Mouse (Mus musculus): ENCODE results near the gene Lca5l.

Gene Lca5l

GRCm38 (mm10) chr16:96191531-96192506 lies at the start of gene Lca5l:
Gene Lca5l, minus strand, starts transcription at chr16:96192271.
- H3K27me3 ChIP-seq (ENCODE audit: insufficient read depth, low read length) = peaks cover 16% of the 10 kb centered on the region
- H3K36me3 ChIP-seq (ENCODE audit: insufficient read depth, low read length) = no peaks in the 10 kb centered on the region
- peak within 1 kb of the TSS; percentile 96 for H3K4me3 ChIP-seq (replicated peaks; ENCODE audit: low read length)
- H3K9me3 ChIP-seq (ENCODE audit: low read length) = peaks cover 11% of the 10 kb centered on the region; the same call in 1 of the 2 replicates
- H3K4me1 ChIP-seq (replicated peaks; ENCODE audit: low read depth, low read length) = peaks cover 17% of the 10 kb centered on the region
- TF ChIP-seq NANOG (IDR thresholded peaks at IDR 0.05; ENCODE audit: borderline replicate concordance, low read length) (no peak), CTCF (conservative IDR thresholded peaks at IDR 0.05; ENCODE audit: low read length) (no peak), POU5F1 (IDR thresholded peaks at IDR 0.05; ENCODE audit: borderline replicate concordance, low read length) (no peak)

GRCm38 (mm10) chr16:96235366-96235970 lies 43.4 kb upstream of the Lca5l start, which contains the start of gene B3galt5:
Gene B3galt5, plus strand, starts transcription at chr16:96235801.
- H3K4me3 ChIP-seq (replicated peaks; ENCODE audit: low read length) = no peak within 1 kb of the TSS
- no peaks in the 10 kb centered on the region for H3K9me3 ChIP-seq (ENCODE audit: low read length)
- H3K36me3 ChIP-seq (ENCODE audit: insufficient read depth, low read length) = no peaks in the 10 kb centered on the region
- TF ChIP-seq NANOG (IDR thresholded peaks at IDR 0.05; ENCODE audit: borderline replicate concordance, low read length) (no peak), CTCF (conservative IDR thresholded peaks at IDR 0.05; ENCODE audit: low read length) (no peak), POU5F1 (IDR thresholded peaks at IDR 0.05; ENCODE audit: borderline replicate concordance, low read length) (no peak)
- H3K27me3 ChIP-seq (ENCODE audit: insufficient read depth, low read length) = peaks cover 4% of the 10 kb centered on the region; the same call in 1 of the 2 replicates
- H3K4me1 ChIP-seq (replicated peaks; ENCODE audit: low read depth, low read length) = peaks cover 15% of the 10 kb centered on the region

GRCm38 (mm10) chr16:96233996-96234395 lies 41.9 kb upstream of the Lca5l start:
- H3K27me3 ChIP-seq (ENCODE audit: insufficient read depth, low read length) = peaks cover 4% of the 10 kb centered on the region; the same call in 1 of the 2 replicates
- peaks cover 15% of the 10 kb centered on the region for H3K4me1 ChIP-seq (replicated peaks; ENCODE audit: low read depth, low read length)
- H3K4me3 ChIP-seq (replicated peaks; ENCODE audit: low read length) = no peak overlapping the region
- H3K9me3 ChIP-seq (ENCODE audit: low read length) = no peaks in the 10 kb centered on the region
- H3K36me3 ChIP-seq (ENCODE audit: insufficient read depth, low read length) = no peaks in the 10 kb centered on the region
- TF ChIP-seq CTCF (conservative IDR thresholded peaks at IDR 0.05; ENCODE audit: low read length) (no peak), NANOG (IDR thresholded peaks at IDR 0.05; ENCODE audit: borderline replicate concordance, low read length) (no peak), POU5F1 (IDR thresholded peaks at IDR 0.05; ENCODE audit: borderline replicate concordance, low read length) (no peak)

- H3K27me3 ChIP-seq (ENCODE audit: insufficient read depth, low read length) = peaks cover 4% of the 10 kb centered on the region; the same call in 1 of the 2 replicates
- TF ChIP-seq POU5F1 (IDR thresholded peaks at IDR 0.05; ENCODE audit: borderline replicate concordance, low read length) (no peak), NANOG (IDR thresholded peaks at IDR 0.05; ENCODE audit: borderline replicate concordance, low read length) (no peak), CTCF (conservative IDR thresholded peaks at IDR 0.05; ENCODE audit: low read length) (no peak)
These were observed 39.9 kb upstream of the Lca5l start for GRCm38 (mm10) chr16:96231974-96232373.

GRCm38 (mm10) chr16:96231251-96231650 lies 39.2 kb upstream of the Lca5l start:
- no peak for TF ChIP-seq CTCF (conservative IDR thresholded peaks at IDR 0.05; ENCODE audit: low read length)
- no peak for TF ChIP-seq NANOG (IDR thresholded peaks at IDR 0.05; ENCODE audit: borderline replicate concordance, low read length)
- TF ChIP-seq POU5F1 (IDR thresholded peaks at IDR 0.05; ENCODE audit: borderline replicate concordance, low read length) = no peak
- Histone ChIP-seq H3K9me3 (ENCODE audit: low read length) (no peaks in the 10 kb centered on the region), H3K4me1 (replicated peaks; ENCODE audit: low read depth, low read length) (peaks cover 15% of the 10 kb centered on the region), H3K27me3 (ENCODE audit: insufficient read depth, low read length) (peaks cover 4% of the 10 kb centered on the region; the same call in 1 of the 2 replicates), H3K36me3 (ENCODE audit: insufficient read depth, low read length) (no peaks in the 10 kb centered on the region), H3K4me3 (replicated peaks; ENCODE audit: low read length) (no peak overlapping the region)

More at GRCm38 (mm10) chr16:96231974-96232373, 39.9 kb upstream of the Lca5l start:
- Histone ChIP-seq H3K9me3 (ENCODE audit: low read length) (no peaks in the 10 kb centered on the region), H3K4me3 (replicated peaks; ENCODE audit: low read length) (no peak overlapping the region), H3K4me1 (replicated peaks; ENCODE audit: low read depth, low read length) (peaks cover 15% of the 10 kb centered on the region), H3K36me3 (ENCODE audit: insufficient read depth, low read length) (no peaks in the 10 kb centered on the region)

- Histone ChIP-seq H3K4me1 (replicated peaks; ENCODE audit: low read depth, low read length) (peaks cover 10% of the 10 kb centered on the region), H3K27me3 (ENCODE audit: insufficient read depth, low read length) (peaks cover 4% of the 10 kb centered on the region; the same call in 1 of the 2 replicates), H3K36me3 (ENCODE audit: insufficient read depth, low read length) (no peaks in the 10 kb centered on the region), H3K9me3 (ENCODE audit: low read length) (no peaks in the 10 kb centered on the region), H3K4me3 (replicated peaks; ENCODE audit: low read length) (no peak overlapping the region)
- TF ChIP-seq POU5F1 (IDR thresholded peaks at IDR 0.05; ENCODE audit: borderline replicate concordance, low read length) (no peak), CTCF (conservative IDR thresholded peaks at IDR 0.05; ENCODE audit: low read length) (peak; percentile 83), NANOG (IDR thresholded peaks at IDR 0.05; ENCODE audit: borderline replicate concordance, low read length) (no peak)
These were observed 38.3 kb upstream of the Lca5l start for GRCm38 (mm10) chr16:96230411-96230810.

- H3K4me3 ChIP-seq (replicated peaks; ENCODE audit: low read length) = no peak overlapping the region
- H3K4me1 ChIP-seq (replicated peaks; ENCODE audit: low read depth, low read length) = peaks cover 5% of the 10 kb centered on the region; the same call in 1 of the 2 replicates
- no peaks in the 10 kb centered on the region for H3K36me3 ChIP-seq (ENCODE audit: insufficient read depth, low read length)
- H3K9me3 ChIP-seq (ENCODE audit: low read length) = no peaks in the 10 kb centered on the region
- peaks cover 4% of the 10 kb centered on the region; the same call in 1 of the 2 replicates for H3K27me3 ChIP-seq (ENCODE audit: insufficient read depth, low read length)
- TF ChIP-seq CTCF (conservative IDR thresholded peaks at IDR 0.05; ENCODE audit: low read length) = no peak
- no peak for TF ChIP-seq POU5F1 (IDR thresholded peaks at IDR 0.05; ENCODE audit: borderline replicate concordance, low read length)
These were observed 37.0 kb upstream of the Lca5l start for GRCm38 (mm10) chr16:96229044-96229555.

GRCm38 (mm10) chr16:96228438-96228837 lies 36.4 kb upstream of the Lca5l start:
- no peak overlapping the region for H3K4me3 ChIP-seq (replicated peaks; ENCODE audit: low read length)
- peaks cover 5% of the 10 kb centered on the region; the same call in 1 of the 2 replicates for H3K4me1 ChIP-seq (replicated peaks; ENCODE audit: low read depth, low read length)
- no peak for TF ChIP-seq POU5F1 (IDR thresholded peaks at IDR 0.05; ENCODE audit: borderline replicate concordance, low read length)
- TF ChIP-seq CTCF (conservative IDR thresholded peaks at IDR 0.05; ENCODE audit: low read length) = no peak
- no peak for TF ChIP-seq NANOG (IDR thresholded peaks at IDR 0.05; ENCODE audit: borderline replicate concordance, low read length)
- no peaks in the 10 kb centered on the region for H3K9me3 ChIP-seq (ENCODE audit: low read length)
- H3K36me3 ChIP-seq (ENCODE audit: insufficient read depth, low read length) = no peaks in the 10 kb centered on the region
- H3K27me3 ChIP-seq (ENCODE audit: insufficient read depth, low read length) = peaks cover 4% of the 10 kb centered on the region; the same call in 1 of the 2 replicates

Measured in E14TG2a.4 (cell line).